Mouse (Mus musculus) limb, embryonic 14.5 days (tissue): ENCODE data around the gene Paxbp1. TPM values are rescaled to one million over a fixed set of nuclear protein-coding genes. Genes with fewer than 3 reads are reported as not detected.
A peak's percentile ranks its signal among the peaks of the same experiment; 100 is the strongest.

Experiments used
- ATAC-seq: fragments of 200-750 bp; cut with Nextera tagmentation; 2 replicates; pipeline ENCODE4 v1.8.0; 2017; ENCODE audit warnings: low read depth, moderate number of reproducible peaks, moderate TSS enrichment; ENCODE audit not compliant: low FRiP score
- DNase-seq: peaks from one replicate; pipeline ENCODE4 v3.0.0-alpha.2; 2015; ENCODE audit warnings: low spot score
- H3K27ac ChIP-seq: fragments of 300-500 bp; sonication (generic); replicated peaks from 2 replicates; pipeline ENCODE4 v1.5.1; 2014; ENCODE audit warnings: low read depth, mild to moderate bottlenecking, low read length, moderate library complexity, mixed read lengths
- H3K27me3 ChIP-seq: fragments of 300-500 bp; sonication (generic); 2 replicates; pipeline ENCODE4 v1.6.1; 2014; ENCODE audit warnings: low read length, mixed read lengths; ENCODE audit not compliant: control insufficient read depth, insufficient read depth
- H3K36me3 ChIP-seq: fragments of 300-500 bp; sonication (generic); 2 replicates; pipeline ENCODE4 v1.6.1; 2014; ENCODE audit warnings: mild to moderate bottlenecking, low read length, moderate library complexity, mixed read lengths; ENCODE audit not compliant: control insufficient read depth, insufficient read depth
- H3K4me1 ChIP-seq: fragments of 300-500 bp; sonication (generic); 2 replicates; pipeline ENCODE4 v1.6.1; 2014; ENCODE audit warnings: antibody characterized with exemption, low read length, mixed read lengths; ENCODE audit not compliant: control insufficient read depth, insufficient read depth
- H3K4me2 ChIP-seq: fragments of 300-500 bp; sonication (generic); replicated peaks from 2 replicates; pipeline ENCODE4 v1.6.1; 2014; ENCODE audit warnings: low read depth, mild to moderate bottlenecking, low read length, moderate library complexity; ENCODE audit not compliant: severe bottlenecking
- H3K4me3 ChIP-seq: fragments of 300-500 bp; sonication (generic); replicated peaks from 2 replicates; pipeline ENCODE4 v1.5.1; 2014; ENCODE audit warnings: low read length
- H3K9ac ChIP-seq: fragments of 300-500 bp; sonication (generic); 2 replicates; pipeline ENCODE4 v1.6.1; 2014; ENCODE audit warnings: mild to moderate bottlenecking, low read depth, low read length, moderate library complexity; ENCODE audit not compliant: severe bottlenecking
- H3K9me3 ChIP-seq: fragments of 300-500 bp; sonication (generic); 2 replicates; pipeline ENCODE4 v1.6.1; 2016; ENCODE audit warnings: low read length; ENCODE audit not compliant: control insufficient read depth
- POLR2A ChIP-seq: fragments of 200-500 bp; IDR thresholded peaks from 2 replicates; pipeline ENCODE4 v1.8.0; 2012; ENCODE audit warnings: inconsistent platforms, mild to moderate bottlenecking, moderate library complexity, borderline replicate concordance; ENCODE audit not compliant: insufficient read depth, insufficient read length; ENCODE audit errors: extremely low read depth
- WGBS: fragments of 180-500 bp; shearing (Covaris S2); extraction: QIAGEN DNeasy Blood & Tissue Kit; methylation state at CpG from one replicate; pipeline ENCODE4 v1.1.7; 2014; 5-methylcytosine and 5-hydroxymethylcytosine counted together
- polyA plus RNA-seq, 2 experiments: library from polyadenylated mRNA; depleted of rRNA in 1 of 2; stranded (reverse) in 1 of 2; unstranded in 1 of 2; fragments of >200 nt; fragmentation: Nextera tagmentation in 1 of 2; extraction: Ambion mirVana in 1 of 2; gene quantifications; 2 replicates each; pipeline versions ENCODE4 v1.2.1 to v1.2.3; 2012 to 2014

Gene Paxbp1
- polyA plus RNA-seq, 2 experiments: 56.2 to 132 TPM

GRCm38 (mm10) chr16:91019476-91019875 lies 24.9 kb downstream of the Paxbp1 start:
- Histone ChIP-seq H3K9me3 (no peaks in the 10 kb centered on the region; the same call in 1 of the 2 replicates), H3K4me1 (no peaks in the 10 kb centered on the region), H3K36me3 (peaks cover 84% of the 10 kb centered on the region), H3K9ac (no peak overlapping the region), H3K4me2 (no peak overlapping the region), H3K4me3 (no peak overlapping the region), H3K27ac (no peak overlapping the region), H3K27me3 (no peaks in the 10 kb centered on the region)
- DNase-seq (no peak), ATAC-seq (no peak)
- no peak for TF ChIP-seq POLR2A
- WGBS: 88% methylated on average over 4 of the region's 4 CpGs

- peaks cover 64% of the 10 kb centered on the region for H3K36me3 ChIP-seq
- H3K27me3 ChIP-seq: no peaks in the 10 kb centered on the region
- WGBS: 97% methylated on average over 4 of the region's 4 CpGs
- no peak for DNase-seq
- H3K4me3 ChIP-seq: no peak overlapping the region
- H3K27ac ChIP-seq: no peak overlapping the region
- no peak overlapping the region for H3K4me2 ChIP-seq
- ATAC-seq: no peak
- no peak for TF ChIP-seq POLR2A
- no peaks in the 10 kb centered on the region for H3K9me3 ChIP-seq
- H3K9ac ChIP-seq: no peak overlapping the region
- H3K4me1 ChIP-seq: peaks cover 4% of the 10 kb centered on the region; the same call in 1 of the 2 replicates
Observed at GRCm38 (mm10) chr16:91015761-91016160, 28.6 kb downstream of the Paxbp1 start.

GRCm38 (mm10) chr16:91011847-91012246 lies 32.5 kb downstream of the Paxbp1 start:
- H3K9ac ChIP-seq: no peak overlapping the region
- no peak for ATAC-seq
- WGBS: 47% methylated on average over 3 of the region's 3 CpGs

GRCm38 (mm10) chr16:91011021-91011683 lies 33.2 kb downstream of the Paxbp1 start, which contains the start of gene Synj1:
Synj1 (minus strand) TSS chr16:91011308.
- WGBS: under 1% methylated on average over 50 of the region's 66 CpGs
- Histone ChIP-seq H3K4me3 (peak within 1 kb of the TSS; percentile 91), H3K27me3 (no peaks in the 10 kb centered on the region), H3K4me2 (peak within 1 kb of the TSS; percentile 72), H3K9me3 (no peaks in the 10 kb centered on the region), H3K36me3 (peaks cover 27% of the 10 kb centered on the region), H3K4me1 (peaks cover 4% of the 10 kb centered on the region; the same call in 1 of the 2 replicates), H3K9ac (peak within 1 kb of the TSS; percentile 75), H3K27ac (peak within 1 kb of the TSS; percentile 67)
- peak; percentile 70; the same call in 1 of the 2 replicates for TF ChIP-seq POLR2A
- peak; percentile 96 for ATAC-seq
- DNase-seq: peak; percentile 87

More at GRCm38 (mm10) chr16:91011847-91012246, 32.5 kb downstream of the Paxbp1 start:
- Histone ChIP-seq H3K36me3 (peaks cover 27% of the 10 kb centered on the region), H3K9me3 (no peaks in the 10 kb centered on the region), H3K27me3 (no peaks in the 10 kb centered on the region), H3K4me3 (peak overlapping the region; percentile 91), H3K4me2 (peak overlapping the region; percentile 72), H3K27ac (no peak overlapping the region), H3K4me1 (peaks cover 4% of the 10 kb centered on the region; the same call in 1 of the 2 replicates)
- DNase-seq: no peak
- TF ChIP-seq POLR2A: no peak

GRCm38 (mm10) chr16:91010581-91011020 lies 33.7 kb downstream of the Paxbp1 start:
- Histone ChIP-seq H3K27me3 (no peaks in the 10 kb centered on the region), H3K36me3 (peaks cover 22% of the 10 kb centered on the region), H3K9ac (peak overlapping the region; percentile 75), H3K4me3 (peak overlapping the region; percentile 91), H3K27ac (peak overlapping the region; percentile 67), H3K9me3 (no peaks in the 10 kb centered on the region), H3K4me2 (peak overlapping the region; percentile 72), H3K4me1 (peaks cover 4% of the 10 kb centered on the region; the same call in 1 of the 2 replicates)
- WGBS: 2% methylated on average over 30 of the region's 42 CpGs
- DNase-seq (no peak), ATAC-seq (no peak; the same call in 1 of the 2 replicates)
- no peak for TF ChIP-seq POLR2A
